Mouse (Mus musculus) ES-Bruce4 (cell line): ENCODE measurements around the gene Pcnx. TPM values are rescaled to one million over a fixed set of nuclear protein-coding genes. Genes with fewer than 3 reads are reported as not detected.

Experiments used
- H3K27ac ChIP-seq: 2 replicates; pipeline ENCODE4 v1.5.1; 2012; ENCODE audit warnings: low read length, inconsistent platforms; ENCODE audit not compliant: insufficient read depth
- H3K27me3 ChIP-seq: 2 replicates; pipeline ENCODE4 v1.6.1; 2012; ENCODE audit warnings: mild to moderate bottlenecking, low read length, inconsistent platforms; ENCODE audit not compliant: control insufficient read depth, poor library complexity, insufficient read depth, severe bottlenecking
- H3K36me3 ChIP-seq: 2 replicates; pipeline ENCODE4 v1.6.1; 2012; ENCODE audit warnings: inconsistent platforms, mild to moderate bottlenecking, low read length, moderate library complexity; ENCODE audit not compliant: control insufficient read depth, poor library complexity, insufficient read depth, severe bottlenecking
- H3K4me1 ChIP-seq: one replicate; pipeline ENCODE4 v1.8.1; 2011; ENCODE audit warnings: low read length; ENCODE audit not compliant: control insufficient read depth, insufficient read depth
- H3K4me3 ChIP-seq: 2 replicates; pipeline ENCODE4 v1.5.1; 2011; ENCODE audit warnings: low read depth, mild to moderate bottlenecking, low read length
- H3K9ac ChIP-seq: 2 replicates; pipeline ENCODE4 v1.6.1; 2012; ENCODE audit warnings: low read depth, mild to moderate bottlenecking, inconsistent platforms; ENCODE audit not compliant: poor library complexity, severe bottlenecking
- H3K9me3 ChIP-seq: replicated peaks from 2 replicates; pipeline ENCODE4 v1.6.1; 2012; ENCODE audit warnings: mild to moderate bottlenecking, low read length, inconsistent platforms; ENCODE audit not compliant: control insufficient read depth, poor library complexity, insufficient read depth, severe bottlenecking
- CTCF ChIP-seq: IDR thresholded peaks from one replicate; pipeline ENCODE4 v1.8.1; 2011; ENCODE audit warnings: low read depth, low read length
- EP300 ChIP-seq: IDR thresholded peaks from 2 replicates; pipeline ENCODE4 v1.6.1; 2011; ENCODE audit warnings: low read depth, low read length; ENCODE audit not compliant: insufficient read depth
- POLR2A ChIP-seq: IDR thresholded peaks from one replicate; pipeline ENCODE4 v1.8.1; 2011; ENCODE audit warnings: low read length; ENCODE audit not compliant: insufficient read depth
- polyA plus RNA-seq: library from polyadenylated mRNA; stranded (reverse); fragments of >200 nt; gene quantifications from 2 replicates; pipeline ENCODE4 v1.2.4, GENCODE M21; 2011; ENCODE audit warnings: low read depth; ENCODE audit not compliant: missing spikeins, insufficient read depth, insufficient read length

Gene Pcnx
- polyA plus RNA-seq, 1 experiment, result 18.5 TPM

GRCm38 (mm10) chr12:81820700-81821099, 39.1 kb upstream of the Pcnx start:
- no peak overlapping the region for H3K9ac ChIP-seq
- TF ChIP-seq CTCF (no peak), EP300 (no peak), POLR2A (no peak)
- no peak overlapping the region for H3K4me3 ChIP-seq
- no peaks in the 10 kb centered on the region for H3K36me3 ChIP-seq
- no peaks in the 10 kb centered on the region for H3K4me1 ChIP-seq
- H3K9me3 ChIP-seq, result no peaks in the 10 kb centered on the region
- H3K27ac ChIP-seq, result no peak overlapping the region
- no peaks in the 10 kb centered on the region for H3K27me3 ChIP-seq

DNA sequence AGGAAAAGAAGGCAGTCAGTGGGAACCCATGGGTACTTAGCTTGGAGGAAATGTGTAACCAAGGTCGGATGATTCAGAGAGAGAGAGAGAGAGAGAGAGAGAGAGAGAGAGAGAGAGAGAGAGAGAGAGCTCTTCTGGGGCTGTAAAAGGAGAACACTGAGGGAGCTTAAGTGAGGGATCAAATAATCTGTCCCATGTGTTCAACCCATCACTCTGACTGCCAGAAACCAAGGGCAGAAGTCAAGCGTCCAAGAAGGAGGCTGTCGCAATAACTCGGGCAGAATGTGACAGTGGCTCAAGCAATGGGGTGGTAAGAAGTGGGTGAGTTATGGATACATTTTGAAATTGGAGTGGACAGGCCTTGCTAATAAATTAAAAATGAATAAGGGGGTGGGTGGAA, 37.6 kb upstream of the Pcnx start:
- Histone ChIP-seq H3K4me3 (no peak overlapping the region), H3K36me3 (no peaks in the 10 kb centered on the region), H3K9ac (no peak overlapping the region), H3K9me3 (no peaks in the 10 kb centered on the region), H3K4me1 (no peaks in the 10 kb centered on the region), H3K27ac (no peak overlapping the region), H3K27me3 (no peaks in the 10 kb centered on the region)
- TF ChIP-seq CTCF, result no peak
- no peak for TF ChIP-seq EP300
- no peak for TF ChIP-seq POLR2A

DNA sequence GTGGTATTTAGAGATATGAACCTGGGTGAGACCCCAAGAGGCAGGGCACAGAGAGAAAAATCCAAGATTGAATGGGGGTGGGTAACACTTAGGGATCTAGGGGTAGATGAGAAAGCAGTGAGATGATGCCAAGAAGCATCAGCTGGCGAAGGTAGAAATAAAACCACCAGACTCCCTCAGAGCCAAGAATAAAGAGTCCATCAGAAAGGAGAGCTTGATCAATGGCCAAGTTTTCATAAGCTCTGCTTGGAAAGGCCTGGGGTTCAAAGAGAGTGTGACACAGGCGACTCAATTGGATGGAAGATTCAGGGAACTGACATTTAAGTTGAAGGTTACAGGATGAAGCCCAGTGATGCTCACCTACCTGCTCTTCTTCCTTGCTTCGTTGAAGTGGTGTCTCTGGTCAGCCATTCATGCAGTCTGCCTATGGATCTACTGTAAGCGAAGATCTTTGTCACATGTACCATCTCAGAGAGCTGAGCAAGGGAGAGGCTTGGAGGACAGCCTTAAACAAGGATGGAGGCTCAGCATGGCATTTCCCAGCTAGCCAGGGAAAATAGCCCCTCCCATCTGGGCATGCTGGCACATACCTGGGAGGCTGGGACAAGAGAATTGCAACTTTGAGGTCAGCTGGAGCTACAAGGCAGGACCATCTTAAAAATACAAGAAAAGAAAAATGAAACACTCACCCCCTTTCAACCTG, 36.9 kb upstream of the Pcnx start:
- Histone ChIP-seq H3K27ac (no peak overlapping the region), H3K27me3 (no peaks in the 10 kb centered on the region), H3K9ac (no peak overlapping the region), H3K4me3 (no peak overlapping the region), H3K36me3 (no peaks in the 10 kb centered on the region), H3K9me3 (no peaks in the 10 kb centered on the region), H3K4me1 (no peaks in the 10 kb centered on the region)
- TF ChIP-seq POLR2A, result no peak
- TF ChIP-seq EP300, result no peak
- TF ChIP-seq CTCF, result no peak

DNA sequence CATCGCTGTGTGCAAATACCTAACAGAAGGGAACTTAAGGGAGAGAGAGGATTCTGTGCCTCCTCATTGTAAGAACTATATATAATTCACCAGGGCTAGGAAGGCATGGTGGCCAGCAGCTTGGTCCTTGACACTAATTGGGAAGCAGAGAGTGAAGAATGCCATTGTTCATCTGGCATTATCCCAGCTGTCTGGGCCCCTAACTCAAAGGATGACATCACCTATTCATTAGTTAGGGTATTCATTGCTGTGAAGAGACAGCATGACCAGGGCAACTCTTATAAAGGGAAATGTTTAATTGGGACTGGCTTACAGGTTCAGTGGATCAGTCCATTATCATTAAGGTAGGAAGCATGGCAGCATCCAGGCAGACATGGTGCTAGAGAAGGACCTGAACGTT, 31.5 kb upstream of the Pcnx start:
- Histone ChIP-seq H3K27ac (no peak overlapping the region), H3K9ac (no peak overlapping the region), H3K9me3 (no peaks in the 10 kb centered on the region), H3K4me1 (no peaks in the 10 kb centered on the region), H3K36me3 (no peaks in the 10 kb centered on the region), H3K4me3 (no peak overlapping the region), H3K27me3 (no peaks in the 10 kb centered on the region)
- TF ChIP-seq EP300, result no peak
- TF ChIP-seq POLR2A, result no peak
- TF ChIP-seq CTCF, result no peak

DNA sequence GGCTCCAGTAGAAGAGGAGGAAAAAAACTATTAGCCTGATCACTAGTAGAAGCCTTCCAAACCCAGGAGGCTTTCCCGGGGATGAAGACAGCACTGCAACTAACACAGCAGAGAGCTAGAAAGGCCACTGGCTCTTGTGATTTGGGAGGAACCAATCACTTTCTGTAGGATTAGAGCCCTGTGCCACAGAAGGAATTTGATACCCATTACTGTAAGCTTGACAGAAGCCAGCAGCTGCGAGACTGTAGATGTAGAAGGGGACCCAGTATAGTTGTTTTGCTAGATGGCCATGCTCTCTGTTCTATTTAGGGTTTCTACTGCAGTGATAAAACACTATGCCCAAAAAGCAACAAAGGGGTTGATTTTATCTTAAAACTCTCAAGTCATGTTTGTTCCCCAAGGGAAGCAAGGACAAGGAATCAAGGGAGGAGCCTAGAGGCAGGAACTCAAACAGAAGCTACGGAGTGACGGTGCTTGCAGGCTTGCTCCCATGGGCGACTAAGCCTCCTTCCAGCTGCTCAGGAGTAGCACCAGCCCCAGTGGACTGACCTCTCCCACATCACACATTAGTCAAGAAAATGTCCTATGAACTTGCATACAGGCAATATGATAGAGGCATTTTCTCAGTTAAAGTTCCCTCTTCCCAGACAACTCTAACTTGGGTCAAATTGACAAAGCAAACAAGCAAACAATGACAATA, 27.6 kb upstream of the Pcnx start:
- H3K9me3 ChIP-seq, result no peaks in the 10 kb centered on the region
- H3K27me3 ChIP-seq, result no peaks in the 10 kb centered on the region
- H3K4me1 ChIP-seq, result no peaks in the 10 kb centered on the region
- H3K9ac ChIP-seq, result no peak overlapping the region
- H3K4me3 ChIP-seq, result no peak overlapping the region
- TF ChIP-seq CTCF, result no peak
- no peak for TF ChIP-seq EP300
- TF ChIP-seq POLR2A, result no peak
- no peaks in the 10 kb centered on the region for H3K36me3 ChIP-seq
- no peak overlapping the region for H3K27ac ChIP-seq

DNA sequence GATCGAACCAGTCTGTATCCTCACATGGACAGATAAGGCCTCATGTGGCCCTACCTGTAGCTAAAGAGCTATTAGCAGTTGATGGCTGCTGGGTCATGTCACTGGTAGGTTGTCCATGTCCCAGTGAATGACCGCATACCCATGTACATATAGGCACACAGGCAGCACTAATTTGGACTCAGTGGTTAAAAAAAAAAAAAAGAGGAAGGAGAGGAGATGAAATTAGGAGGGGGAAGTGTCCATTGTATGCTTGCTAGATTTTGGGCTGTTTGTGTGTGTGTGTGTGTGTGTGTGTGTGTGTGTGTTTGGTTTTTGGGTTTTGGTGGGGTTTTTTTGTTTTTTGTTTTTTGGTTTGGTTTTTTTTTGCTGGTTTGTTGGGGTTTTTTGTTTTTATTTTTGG, 26.7 kb upstream of the Pcnx start:
- H3K4me3 ChIP-seq, result no peak overlapping the region
- no peak overlapping the region for H3K27ac ChIP-seq
- no peaks in the 10 kb centered on the region for H3K4me1 ChIP-seq
- no peaks in the 10 kb centered on the region for H3K9me3 ChIP-seq
- TF ChIP-seq CTCF, result no peak
- no peak for TF ChIP-seq POLR2A
- TF ChIP-seq EP300, result no peak
- H3K9ac ChIP-seq, result no peak overlapping the region
- no peaks in the 10 kb centered on the region for H3K27me3 ChIP-seq
- H3K36me3 ChIP-seq, result no peaks in the 10 kb centered on the region
